Mouse (Mus musculus) lung, postnatal 0 days (tissue): ENCODE results near the gene Aamdc.

Experiments used
- CTCF ChIP-seq: IDR thresholded peaks from 2 replicates; pipeline ENCODE4 v1.5.1; 2016; ENCODE audit warnings: antibody characterized with exemption, mild to moderate bottlenecking
- EP300 ChIP-seq: IDR thresholded peaks from 2 replicates; pipeline ENCODE4 v1.6.1; 2016; ENCODE audit warnings: antibody characterized with exemption, mild to moderate bottlenecking, control low read depth

- TF ChIP-seq CTCF (no peak), EP300 (no peak)
Measured at GRCm38 (mm10) chr7:97549301-97549700, 30.0 kb downstream of the Aamdc start.
